Mouse (Mus musculus) layer of hippocampus, postnatal 10 days (tissue): ENCODE data around the gene Brinp1. TPM values are rescaled to one million over a fixed set of nuclear protein-coding genes. Genes with fewer than 3 reads are reported as not detected.
A peak's percentile ranks its signal among the peaks of the same experiment; 100 is the strongest.

Source experiments
- DNase-seq, 2 experiments: peaks; one replicate each; pipeline ENCODE4 v3.0.0; 2021; ENCODE audit warnings: low spot score in 2 of 2
- long read RNA-seq: library from polyadenylated mRNA; stranded (forward); transcript quantifications from one replicate; pipeline ENCODE4 v2.0.0, GENCODE M21; 2023
- total RNA-seq, 2 experiments: library from RNA; stranded (reverse); gene quantifications; 2 replicates each; pipeline ENCODE4 v1.2.3; 2021

Brinp1 gene
- total RNA-seq: 100 to 1,000 TPM; 178 to 195 TPM
- long read RNA-seq, transcript Brinp1-201 (8 exons, 3,212 nt): major isoform, 66 of 100 reads
- long read RNA-seq, partial matches to known transcripts: 6 of 100 reads
- long read RNA-seq, other reads (novel, unspliced or antisense): 28 of 100 reads

DNA sequence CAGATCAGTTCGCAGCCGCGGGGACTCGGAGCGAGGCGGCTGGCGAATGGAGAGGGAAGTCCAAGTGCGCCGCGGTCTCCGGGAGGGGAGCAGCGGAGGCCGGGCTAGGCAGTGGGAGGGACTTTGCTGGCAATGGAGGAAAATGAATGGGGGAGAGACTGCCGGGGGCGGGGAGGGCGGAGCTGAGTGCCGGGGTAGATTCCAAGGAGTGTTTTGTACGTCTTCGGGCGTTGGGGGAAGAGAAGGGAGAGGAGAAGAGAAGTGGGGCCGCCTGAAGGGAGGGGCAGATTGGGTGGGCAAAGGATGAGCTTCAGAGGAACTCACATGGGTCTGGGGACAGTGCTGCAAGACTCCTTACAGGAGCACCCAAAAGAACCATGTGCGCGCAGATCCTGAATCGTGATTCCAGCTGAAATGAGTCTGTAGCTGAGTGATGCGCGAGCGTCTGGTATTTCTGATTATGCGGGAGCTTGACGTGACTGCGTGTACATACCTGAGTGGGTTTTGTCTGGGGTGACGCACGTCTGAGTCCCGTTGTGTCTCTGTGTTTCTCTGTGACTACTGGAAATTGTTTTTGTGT is at the start of gene Brinp1:
Gene Brinp1, minus strand, starts transcription at position 76 of the 580 bp plus-strand sequence.
- peak; percentile 80 to 86 for DNase-seq

DNA sequence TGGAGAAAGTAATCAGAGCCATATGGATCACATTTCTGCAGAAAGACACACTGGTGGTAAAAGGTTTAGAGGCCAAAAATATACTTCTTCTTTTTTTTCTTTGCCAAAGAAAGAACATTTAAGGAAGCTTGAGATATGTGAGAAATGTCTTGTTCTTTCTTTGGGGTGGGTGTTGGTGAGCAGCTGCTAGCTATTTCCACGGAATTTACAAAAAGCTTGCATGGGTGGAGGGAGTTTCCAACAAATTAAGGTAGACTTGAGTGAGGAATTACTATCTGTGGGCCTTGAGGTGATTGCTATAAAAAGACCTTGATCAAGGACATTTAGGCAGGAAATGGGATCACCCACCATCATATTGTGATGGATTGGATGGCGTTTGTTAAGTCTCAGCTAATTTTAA is 3.1 kb upstream of the Brinp1 start:
- no peak for DNase-seq

DNA sequence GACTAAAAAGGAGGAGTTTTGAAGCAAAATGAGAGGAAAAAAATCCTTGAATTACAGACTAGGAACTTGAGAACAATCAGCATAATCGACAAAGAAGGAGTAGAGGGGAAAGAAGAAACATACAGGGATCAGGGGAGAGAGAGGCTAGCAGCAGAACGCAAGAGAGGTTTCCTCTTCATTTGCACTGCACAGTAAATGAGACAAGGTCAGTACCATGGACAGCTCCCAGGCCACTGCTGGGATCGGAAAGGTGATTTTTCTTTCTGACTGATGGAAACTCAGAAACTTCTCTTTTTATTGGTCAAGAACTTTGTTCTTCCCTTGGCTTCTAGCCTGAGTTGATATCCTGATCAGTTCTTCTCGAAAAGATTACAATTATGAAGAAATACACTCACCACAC is 1.4 kb upstream of the Brinp1 start:
- DNase-seq: peak; percentile 29 to 36

DNA sequence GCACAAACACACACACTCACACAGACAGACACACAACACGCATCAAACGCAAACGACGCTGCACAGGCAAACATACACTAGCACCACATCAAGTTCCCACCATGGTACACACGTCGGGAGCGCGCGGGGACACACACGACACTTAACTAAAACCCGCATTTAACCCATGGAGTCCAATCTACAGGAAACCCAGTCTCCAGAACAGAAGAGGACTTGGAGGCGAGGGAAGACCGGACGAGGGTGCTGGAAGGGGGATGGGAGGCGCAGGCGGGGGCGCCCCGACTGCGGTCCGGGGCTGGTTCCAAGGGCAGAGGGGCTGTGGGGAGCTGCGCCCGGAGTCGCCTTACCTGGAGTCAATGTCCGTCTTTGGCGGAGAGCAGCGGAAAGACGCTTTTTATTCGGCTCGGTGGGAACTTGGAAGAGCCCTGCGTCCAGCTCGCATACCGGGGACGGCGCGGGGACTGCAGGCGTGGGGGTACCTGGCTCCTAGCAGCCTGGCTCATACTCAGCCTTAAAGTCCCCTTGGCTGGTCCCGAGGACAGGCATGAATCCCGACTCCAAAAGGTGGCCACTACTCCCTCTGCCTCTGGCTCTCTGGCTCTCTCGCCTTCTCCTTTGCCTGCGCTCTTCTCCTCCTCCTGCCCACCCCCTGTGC is 403 bp downstream of the Brinp1 start:
- peak in 1 of 2 experiments; percentile 39 for DNase-seq

DNA sequence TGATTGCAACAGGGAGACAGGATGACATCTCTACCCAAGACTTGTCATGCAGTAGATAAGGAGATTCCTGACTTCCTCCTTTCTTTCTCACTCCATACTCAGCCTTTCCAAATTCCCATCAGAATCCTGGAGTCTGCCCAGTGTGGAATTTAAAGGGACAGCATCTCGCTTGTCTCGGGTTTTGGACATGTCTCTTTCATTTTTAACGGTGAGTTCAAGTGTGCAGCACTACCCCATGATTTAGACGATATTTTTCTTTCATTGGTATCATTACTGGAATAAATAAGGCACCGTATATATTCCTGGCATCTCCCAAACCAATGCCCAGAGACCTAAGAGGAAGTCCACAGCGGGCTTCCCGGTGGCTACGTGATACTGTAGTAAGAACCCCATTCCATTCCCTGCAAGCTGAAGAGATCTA is 1.1 kb downstream of the Brinp1 start:
- peak; percentile 13 to 24 for DNase-seq

DNA sequence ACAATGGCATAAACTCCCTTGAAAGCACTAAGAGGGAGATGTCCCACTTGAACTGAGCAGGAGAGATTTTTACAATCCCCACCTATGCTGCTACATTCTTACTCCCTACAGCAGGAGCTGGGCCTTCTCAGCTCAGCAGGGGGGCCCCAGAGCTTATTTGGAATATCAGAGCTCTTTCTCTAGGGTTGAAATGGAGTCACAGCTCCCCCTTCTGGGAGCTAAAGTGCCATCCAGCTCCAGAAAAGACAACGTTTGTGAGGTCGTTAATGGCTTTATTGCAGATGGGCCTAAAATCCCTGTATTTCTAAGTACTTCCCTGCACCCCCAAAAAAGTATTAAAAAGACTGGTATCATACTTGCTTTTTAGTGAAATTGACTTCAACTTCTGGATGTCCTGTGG is 3.6 kb downstream of the Brinp1 start:
- DNase-seq: peak; percentile 72 to 83

DNA sequence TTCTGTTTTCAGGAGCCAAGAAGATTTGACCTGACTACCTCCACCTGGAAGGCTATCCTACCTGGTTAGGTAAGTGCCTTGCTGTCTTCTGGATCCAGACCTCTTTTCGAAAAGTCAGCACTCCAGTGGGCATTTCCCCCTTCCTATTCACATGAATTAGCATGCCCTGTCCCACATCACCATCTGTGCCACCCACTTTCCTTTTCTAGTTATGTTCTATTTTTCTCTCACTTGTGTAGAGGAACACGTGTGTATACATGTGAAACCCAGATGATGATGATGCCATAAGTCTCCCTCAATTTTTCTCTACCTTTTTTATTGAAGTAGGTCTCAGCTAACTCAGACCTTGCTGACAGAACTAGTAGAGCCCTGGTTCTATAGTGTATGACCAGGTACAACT is 11.3 kb downstream of the Brinp1 start:
- DNase-seq: no peak

DNA sequence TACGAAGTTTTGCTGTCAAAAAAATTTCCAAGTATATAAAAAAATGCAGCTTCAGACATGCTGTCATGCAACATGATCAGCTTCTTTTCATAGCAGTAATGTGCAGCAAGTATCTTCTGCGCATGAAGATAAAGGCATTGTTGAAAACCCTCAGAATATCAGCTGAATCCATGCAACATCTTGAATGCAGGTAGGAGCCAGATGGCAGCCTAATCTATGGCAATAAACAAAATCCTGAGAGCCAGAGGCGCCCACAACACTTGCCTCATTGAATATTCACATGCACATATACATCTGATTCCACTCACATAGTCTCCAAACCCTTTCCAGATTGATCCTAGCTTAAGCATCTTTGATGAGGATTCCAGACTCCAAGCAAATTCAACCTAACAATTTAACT is 24.2 kb downstream of the Brinp1 start:
- no peak for DNase-seq

DNA sequence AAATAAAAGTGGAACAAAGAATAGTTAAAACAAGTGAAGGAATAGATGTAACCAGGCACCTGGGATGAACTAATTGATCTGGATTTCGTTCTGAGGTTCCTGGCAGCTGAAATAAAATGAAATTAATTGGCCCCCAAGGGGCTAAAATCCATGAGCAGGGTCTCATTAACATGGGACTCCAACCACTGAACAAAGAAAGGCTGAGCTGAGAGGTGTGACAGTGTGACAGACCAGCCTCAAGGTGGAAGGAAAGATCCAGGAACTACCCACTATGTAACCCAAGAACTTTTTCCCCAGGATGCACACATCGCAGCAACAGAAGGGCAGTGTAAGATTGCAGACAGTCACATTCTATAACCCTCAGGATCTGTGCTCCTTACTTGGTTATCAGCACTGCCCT is 28.1 kb downstream of the Brinp1 start:
- DNase-seq: no peak

DNA sequence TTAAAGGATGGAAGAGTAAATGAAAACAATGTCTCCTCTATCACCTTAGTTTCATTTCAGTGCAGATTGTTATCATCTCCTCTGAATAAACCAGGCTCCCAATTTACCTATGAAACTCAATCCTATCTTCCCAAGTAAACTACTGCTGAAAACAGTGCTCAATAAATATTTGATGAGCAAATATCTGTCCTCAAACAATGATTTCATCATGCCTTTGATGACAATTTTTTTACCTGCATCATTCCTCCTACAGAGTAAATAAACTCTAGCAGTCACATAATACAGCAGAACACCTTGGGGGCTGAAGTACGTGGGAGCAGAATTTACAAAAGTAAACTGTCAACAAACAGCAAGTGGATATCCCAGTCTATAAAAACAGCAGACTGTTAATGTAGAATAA is 31.3 kb downstream of the Brinp1 start:
- DNase-seq: no peak

DNA sequence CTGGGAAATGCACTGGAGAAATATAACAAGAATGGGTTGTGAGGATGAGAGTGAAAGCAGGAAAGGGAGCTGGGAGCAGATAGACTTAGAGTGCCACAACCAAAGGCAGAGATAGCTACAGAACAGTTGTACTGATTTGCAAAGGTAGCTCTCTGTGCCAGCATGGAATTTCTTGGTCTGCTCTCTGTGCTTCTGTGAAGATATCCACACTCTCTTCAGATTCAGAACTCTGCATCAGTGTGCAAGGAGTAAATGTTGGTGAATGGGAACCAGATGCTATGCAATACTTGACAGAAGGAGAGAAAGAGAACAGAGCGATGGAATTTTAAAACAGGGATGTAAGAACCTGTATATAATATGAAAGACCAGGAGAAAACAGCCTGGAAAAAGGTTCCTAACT is 31.7 kb downstream of the Brinp1 start:
- no peak for DNase-seq

DNA sequence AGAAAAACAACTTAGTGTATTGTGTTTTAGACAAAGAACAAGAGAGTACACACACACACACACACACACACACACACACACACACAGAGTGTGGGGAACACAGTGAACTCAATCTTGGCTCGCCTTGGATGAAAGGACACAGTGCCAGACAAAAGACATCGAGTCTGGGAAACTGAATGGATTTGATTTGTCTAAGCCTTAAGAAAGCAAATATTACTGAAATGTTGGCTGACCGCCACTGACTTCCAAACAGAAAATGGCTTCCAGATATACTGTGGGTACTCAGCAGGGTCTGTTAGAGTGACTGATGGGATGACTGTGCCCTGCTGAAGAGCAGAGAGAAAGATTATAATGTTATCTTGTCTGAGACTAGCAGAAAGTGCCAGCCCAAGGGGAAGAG is 34.1 kb downstream of the Brinp1 start:
- no peak for DNase-seq

DNA sequence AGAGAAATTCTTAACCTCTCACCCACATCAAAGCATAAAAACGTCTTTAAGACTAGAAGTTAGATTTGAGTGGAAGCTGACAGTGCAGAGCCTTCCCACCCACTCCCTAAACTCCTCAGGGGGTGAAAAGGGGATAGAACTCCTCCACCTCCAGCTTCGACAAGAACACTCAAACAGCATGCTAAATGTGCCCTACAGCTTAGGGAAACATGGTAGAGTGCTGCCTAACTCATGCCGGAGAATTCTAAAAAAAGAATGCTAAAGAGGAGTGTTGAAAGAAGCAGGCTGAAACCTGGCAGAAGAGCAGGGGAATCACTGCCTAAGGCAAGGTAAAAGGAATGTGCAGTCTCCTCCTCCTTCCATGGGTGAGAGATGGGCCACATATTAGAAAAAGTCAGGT is 43.3 kb downstream of the Brinp1 start:
- DNase-seq: no peak

DNA sequence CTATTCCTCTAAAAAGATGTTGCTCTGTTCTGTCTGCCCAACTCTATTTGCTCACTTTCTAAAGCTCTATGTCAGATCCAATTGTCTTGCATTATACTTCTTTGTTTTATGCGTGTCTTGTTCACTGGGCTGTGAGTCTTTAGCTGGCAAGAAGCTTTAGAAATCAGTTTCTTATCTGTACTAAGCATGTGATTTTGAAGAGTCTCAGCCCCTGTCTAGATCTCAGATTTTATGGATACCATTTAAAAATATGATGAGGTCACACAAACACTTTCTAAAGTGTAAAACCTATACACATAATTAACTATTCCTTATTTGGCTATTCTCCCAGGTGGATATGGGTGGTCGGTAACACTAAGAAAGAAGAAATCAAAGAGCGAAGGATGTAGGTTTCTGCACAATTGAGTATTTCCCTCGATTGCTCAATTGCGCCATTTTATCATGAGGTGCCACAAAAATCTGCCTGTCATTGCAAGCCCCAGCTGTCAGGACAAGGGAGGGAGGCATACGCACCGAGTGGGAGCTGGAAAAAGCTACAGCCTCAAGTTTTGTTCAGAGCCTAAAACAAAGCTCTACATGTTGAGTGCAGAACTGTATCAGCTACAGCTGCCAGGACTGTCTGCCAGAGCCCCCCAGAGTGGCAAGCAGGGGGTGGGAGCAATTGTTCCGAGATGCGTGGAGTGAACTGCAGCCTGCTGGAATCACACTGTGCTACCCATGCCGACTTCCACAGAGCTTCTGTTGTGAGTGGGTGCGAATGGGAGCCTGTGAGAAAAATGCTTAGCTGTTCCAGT is 47.6 kb downstream of the Brinp1 start:
- DNase-seq: peak; percentile 70 to 79

DNA sequence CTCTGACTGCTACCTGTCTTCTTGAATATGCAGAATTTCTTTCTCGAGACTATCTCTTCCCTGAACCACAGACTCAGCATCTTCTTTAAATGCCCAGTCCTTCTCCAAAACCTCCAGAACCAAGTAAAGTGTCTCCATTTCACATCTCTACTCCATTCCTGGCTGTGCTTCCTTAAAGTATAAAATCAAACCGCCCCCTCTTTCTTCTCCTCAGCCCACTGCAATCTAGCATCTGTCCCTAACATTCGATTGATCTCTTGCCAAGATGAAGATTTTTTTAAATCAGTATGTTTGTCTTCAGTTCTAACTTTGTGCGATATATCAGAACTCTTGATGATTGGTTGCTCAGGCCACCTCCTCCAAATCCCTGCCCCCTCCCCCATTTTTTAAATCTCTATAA is 63.7 kb downstream of the Brinp1 start:
- DNase-seq: no peak

DNA sequence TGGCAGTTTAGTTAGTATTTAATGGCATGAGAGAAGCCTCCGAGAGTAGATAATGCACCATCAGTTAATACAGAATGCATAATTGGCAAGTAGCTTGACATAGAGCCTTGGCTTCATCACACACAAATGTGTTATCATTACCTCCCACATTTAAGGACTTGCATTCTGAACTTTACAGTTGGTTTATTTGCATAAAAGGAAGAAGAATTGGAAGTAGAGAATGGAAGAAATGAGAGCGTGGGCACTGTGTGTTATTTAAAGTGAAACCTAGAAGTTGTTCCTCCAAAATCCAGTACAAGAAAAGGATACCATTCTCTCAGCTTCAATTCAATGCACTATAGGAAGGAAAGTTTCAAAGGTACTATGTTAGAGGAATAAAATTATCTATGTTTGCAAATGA is 67.9 kb downstream of the Brinp1 start:
- DNase-seq: no peak

DNA sequence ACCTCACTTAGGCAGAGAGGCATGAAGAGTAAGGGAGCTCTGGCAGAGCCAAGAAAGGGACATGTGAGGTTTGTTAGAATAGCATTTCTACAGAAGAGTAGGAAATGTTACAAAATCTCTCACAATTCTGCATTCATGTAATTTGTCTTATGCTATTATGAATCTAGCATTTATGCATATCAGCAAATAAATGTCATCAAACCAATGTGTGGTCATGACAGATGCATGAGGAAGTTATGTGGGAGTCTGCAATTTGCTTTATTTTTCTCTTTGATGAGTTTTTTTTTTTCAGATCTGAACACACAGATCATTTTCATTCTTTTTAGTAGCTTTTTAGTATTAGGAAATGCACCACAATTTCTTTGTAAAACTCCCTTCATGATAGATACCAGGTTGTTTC is 82.2 kb downstream of the Brinp1 start:
- no peak for DNase-seq

DNA sequence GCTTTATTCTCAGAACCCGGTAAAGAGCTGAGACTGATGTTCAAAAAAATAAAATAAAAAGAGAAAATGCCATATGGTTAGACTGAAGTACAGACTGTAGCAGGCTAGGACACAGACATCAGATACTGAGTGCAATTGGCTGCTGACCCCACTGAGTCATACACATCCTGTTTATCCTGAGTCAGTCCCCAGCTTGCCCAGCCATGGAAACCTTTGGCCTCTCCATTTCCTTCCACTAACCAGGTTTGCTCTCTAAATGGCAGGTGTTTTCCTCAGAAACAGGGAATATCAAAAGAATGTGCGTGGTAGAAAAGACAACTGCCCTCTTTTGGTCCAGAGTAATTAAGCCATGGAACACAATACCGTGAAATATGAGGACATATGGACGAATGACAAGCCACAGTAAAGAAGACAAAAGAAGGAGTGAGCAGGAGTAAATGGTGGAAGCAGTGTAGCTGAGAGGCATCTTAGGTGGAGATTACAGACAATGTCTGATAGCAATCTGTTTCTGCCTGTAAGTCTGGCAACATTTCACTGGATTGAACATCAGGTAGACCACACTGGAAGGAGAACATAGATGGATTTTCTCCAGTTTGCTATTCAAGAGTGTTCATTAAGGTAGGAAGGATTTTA is 88.9 kb downstream of the Brinp1 start:
- no peak for DNase-seq

DNA sequence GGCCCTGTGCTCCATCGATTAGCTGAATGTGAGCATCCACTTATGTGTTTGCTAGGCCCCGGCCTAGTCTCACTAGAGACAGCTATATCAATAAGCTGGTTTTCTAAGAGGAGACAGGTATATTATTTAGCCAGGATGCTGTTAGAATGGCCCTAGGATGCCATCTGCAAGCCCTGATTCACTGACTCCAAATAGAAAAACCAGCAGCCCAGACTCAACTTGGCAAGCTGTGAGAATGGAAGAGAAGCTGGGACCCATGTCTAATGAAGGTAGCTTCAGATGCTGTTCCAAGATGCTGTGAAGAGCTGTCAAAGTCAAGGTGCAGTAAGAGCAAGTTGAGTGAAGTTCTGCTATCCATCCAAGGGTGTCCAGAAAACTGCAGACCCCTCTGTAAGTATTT is 89.5 kb downstream of the Brinp1 start:
- no peak for DNase-seq

DNA sequence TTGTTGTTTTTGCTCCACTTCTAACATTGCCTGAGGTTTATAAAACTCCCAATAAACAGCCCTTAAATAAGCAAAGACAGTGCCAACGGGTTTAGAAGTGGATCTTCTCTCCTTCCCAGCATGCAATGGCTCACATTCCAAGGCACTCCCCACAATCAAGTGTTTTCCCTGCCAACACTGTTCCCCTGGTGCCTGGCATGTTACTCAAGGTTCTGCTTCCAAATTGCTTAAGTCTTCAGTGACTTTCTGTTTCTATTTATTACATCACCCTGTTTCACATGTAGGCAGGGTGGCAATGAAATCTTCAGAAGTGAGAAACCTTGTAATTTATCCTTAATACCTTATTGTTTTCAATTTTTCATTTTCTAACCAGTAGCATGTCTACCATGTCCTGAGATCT is 97.3 kb downstream of the Brinp1 start:
- no peak for DNase-seq

DNA sequence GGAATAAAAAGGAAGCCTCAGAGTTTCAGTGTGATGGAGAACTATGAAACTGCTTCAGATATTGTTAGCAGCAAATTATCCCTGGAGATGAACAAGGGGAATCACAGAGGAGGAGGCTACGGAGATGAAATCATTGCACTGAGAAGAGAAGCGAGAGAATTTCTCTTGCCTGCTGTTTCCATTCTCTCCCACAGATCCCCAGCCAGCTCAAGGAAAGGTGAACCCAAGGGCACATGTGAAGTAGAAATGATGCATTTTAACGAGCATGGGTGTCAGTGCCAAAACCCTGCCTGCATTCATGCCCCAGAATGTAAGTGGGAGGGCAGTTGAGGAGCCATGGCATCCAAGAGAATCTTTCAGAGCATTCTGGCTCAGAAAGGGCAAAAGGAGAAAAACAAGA is 104.5 kb downstream of the Brinp1 start:
- no peak for DNase-seq

DNA sequence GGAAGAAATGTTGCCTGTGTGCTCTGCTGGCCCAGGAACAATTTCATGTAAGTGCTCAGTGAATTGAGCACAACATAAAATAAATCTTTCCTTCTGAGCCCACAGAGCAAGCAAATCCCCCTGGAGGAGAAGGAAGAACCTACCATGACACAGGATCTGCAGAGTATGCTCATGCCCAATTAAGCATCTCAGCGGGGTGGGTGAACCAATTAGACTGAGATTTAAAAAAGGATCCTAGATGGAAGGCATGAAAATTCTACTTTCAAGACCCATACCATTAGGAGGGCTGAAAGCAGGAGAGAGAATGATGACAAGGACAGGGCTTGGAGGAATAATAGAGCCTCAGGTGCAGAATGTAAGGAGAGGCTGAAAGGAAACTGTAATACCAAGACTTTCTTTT is 107.2 kb downstream of the Brinp1 start:
- DNase-seq: no peak
